Mouse (Mus musculus) kidney, adult 2 months (tissue): ENCODE data around the gene Tmem256.

Source experiments
- CTCF ChIP-seq: fragments of 200-500 bp; conservative IDR thresholded peaks from 2 replicates; pipeline ENCODE4 v1.5.1; 2011; ENCODE audit warnings: low read depth, mild to moderate bottlenecking, control low read depth, low read length, moderate library complexity, mixed read lengths; ENCODE audit not compliant: insufficient read depth, insufficient read length
- POLR2A ChIP-seq: fragments of 200-500 bp; IDR thresholded peaks from one replicate; pipeline ENCODE4 v1.6.1; 2011; ENCODE audit warnings: low read depth, low read length, control low read depth

DNA sequence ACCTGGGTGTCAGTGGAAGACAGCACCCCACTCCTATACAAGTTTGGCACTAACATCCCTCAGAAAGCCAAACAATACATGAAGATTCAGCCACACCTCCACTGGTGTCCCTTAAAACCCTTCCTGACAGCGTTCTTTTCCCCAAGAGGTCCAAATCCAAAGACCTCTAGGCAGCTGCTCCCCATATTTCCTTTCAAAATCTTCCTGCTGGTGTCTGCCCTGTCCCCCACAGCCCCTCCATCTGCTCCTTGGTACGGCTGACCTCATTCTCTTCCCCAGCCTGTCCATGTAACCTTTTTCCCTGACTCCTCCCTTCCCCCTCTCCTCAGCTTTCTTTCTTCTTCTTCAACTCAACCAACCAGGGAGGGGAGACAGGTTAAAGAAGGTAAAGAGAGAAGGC, 14.9 kb upstream of the Tmem256 start:
- TF ChIP-seq CTCF, result no peak
- no peak for TF ChIP-seq POLR2A
